Mouse (Mus musculus): ENCODE results near the gene Gm20388. TPM values are rescaled to one million over a fixed set of nuclear protein-coding genes. Genes with fewer than 3 reads are reported as not detected.

Gene Gm20388
- polyA plus RNA-seq, 1 experiment = 49.7 TPM

DNA sequence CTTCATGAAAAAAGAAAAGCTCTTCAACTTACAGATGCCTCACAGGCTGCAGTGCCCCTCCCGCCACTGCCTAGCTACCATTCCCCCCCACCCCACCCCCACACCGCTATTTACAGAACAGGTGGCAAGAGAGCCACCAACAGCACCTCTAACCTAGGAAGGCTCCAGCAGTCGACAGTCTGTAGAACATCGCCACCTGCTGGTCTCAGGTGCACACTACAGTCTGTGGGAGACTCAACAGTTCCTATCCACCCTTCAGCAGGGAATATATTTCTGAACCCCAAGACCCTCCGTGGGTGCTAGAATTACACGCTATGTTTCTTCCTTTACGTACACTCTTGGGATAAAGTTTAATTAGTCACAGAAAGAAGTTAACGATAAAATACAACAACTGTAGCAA, 4457.6 kb downstream of the Gm20388 start:
- H3K36me3 ChIP-seq (ENCODE audit: control insufficient read depth, insufficient read depth, low read length) = no peaks in the 10 kb centered on the region
- H3K4me1 ChIP-seq (ENCODE audit: control insufficient read depth, insufficient read depth, low read length) = no peaks in the 10 kb centered on the region
- TF ChIP-seq CTCF (conservative IDR thresholded peaks at IDR 0.05; ENCODE audit: insufficient read depth, insufficient read length, low read depth, low read length) = peak; percentile 93
- no peak for TF ChIP-seq POLR2A (IDR thresholded peaks at IDR 0.05; ENCODE audit: low read depth, low read length)
- 14% methylated on average over 8 of the region's 8 CpGs for WGBS
- H3K27me3 ChIP-seq (replicated peaks; ENCODE audit: control insufficient read depth, insufficient read depth, low read length) = no peaks in the 10 kb centered on the region
- DNase-seq = peak; percentile 67
- H3K27ac ChIP-seq (ENCODE audit: insufficient read depth, low read depth, low read length) = no peak overlapping the region
- H3K4me3 ChIP-seq (ENCODE audit: insufficient read depth, low read depth, low read length) = no peak overlapping the region

DNA sequence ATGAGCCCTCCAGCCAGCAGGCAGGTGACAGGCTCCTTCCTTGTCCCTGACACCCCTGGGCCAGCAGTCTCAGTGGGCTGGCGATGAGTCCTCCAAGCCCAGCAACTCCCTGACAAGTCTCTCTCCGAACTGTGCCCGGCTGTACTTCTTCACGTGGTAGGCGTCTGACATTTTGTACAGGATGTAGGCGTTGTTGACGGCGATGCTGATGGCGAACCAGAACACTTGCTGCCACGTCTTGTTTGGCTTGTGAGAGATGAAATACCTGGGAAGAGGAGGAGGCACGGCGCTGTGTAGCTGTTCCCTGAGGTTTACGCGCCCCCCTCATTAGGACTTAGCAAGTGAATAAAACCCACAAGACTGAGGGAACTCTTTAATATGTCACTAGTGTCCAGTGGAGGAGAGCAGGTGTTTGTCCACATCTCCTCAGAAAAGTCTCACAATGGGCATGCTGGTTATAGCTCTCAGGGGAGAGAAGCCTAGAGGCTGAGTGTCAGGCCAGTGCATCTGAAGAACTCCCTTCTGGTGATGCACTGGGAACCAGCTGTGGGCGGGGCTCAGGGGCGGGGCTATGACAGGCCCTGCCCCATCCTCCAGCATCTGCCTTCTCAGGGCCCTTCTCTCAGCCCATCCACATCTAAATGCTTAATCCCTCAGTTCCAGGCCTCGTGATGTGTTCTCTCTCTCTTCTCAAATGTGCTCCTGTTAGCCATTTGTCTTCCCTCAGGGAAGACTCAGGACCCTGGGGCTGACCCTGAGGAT, 4460.0 kb downstream of the Gm20388 start:
- Histone ChIP-seq H3K4me1 (ENCODE audit: control insufficient read depth, insufficient read depth, low read length) (no peaks in the 10 kb centered on the region), H3K27me3 (replicated peaks; ENCODE audit: control insufficient read depth, insufficient read depth, low read length) (no peaks in the 10 kb centered on the region), H3K4me3 (ENCODE audit: insufficient read depth, low read depth, low read length) (no peak overlapping the region), H3K27ac (ENCODE audit: insufficient read depth, low read depth, low read length) (no peak overlapping the region), H3K36me3 (ENCODE audit: control insufficient read depth, insufficient read depth, low read length) (no peaks in the 10 kb centered on the region)
- 79% methylated on average over 17 of the region's 17 CpGs for WGBS
- TF ChIP-seq POLR2A (IDR thresholded peaks at IDR 0.05; ENCODE audit: low read depth, low read length) (no peak), CTCF (conservative IDR thresholded peaks at IDR 0.05; ENCODE audit: insufficient read depth, insufficient read length, low read depth, low read length) (no peak)
- no peak for DNase-seq

DNA sequence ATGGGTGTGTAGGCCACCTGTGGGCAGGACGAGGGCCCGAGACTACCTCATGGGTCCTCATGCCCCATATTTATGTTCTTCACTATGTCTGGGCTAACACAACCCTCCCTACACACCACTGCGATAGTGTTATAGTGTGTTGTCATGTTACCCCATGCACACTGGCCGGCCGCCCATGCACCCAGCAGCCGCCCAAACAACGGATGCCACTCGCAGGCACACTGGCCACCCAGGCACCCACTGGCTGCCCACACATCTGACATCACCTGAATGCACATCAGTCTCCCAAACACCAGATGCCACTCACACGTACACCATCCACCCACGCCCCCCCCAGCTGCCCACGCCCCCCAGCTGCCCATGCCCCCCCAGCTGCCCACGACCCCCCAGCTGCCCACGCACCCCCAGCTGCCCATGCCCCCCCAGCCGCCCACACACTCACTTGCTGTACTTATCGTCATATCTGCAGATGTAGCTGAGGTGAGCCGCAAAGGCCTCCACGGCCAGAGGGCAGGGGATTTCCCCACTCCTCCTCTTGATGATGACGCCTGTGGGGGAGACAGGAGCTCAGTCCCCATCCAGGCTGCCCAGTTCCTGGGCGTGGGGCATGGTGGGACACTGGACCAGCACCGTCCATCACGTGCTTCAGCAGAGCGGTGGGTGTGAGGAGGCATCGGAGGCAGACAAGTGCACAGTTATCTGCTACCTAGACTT, 4460.9 kb downstream of the Gm20388 start:
- TF ChIP-seq CTCF (conservative IDR thresholded peaks at IDR 0.05; ENCODE audit: insufficient read depth, insufficient read length, low read depth, low read length) (no peak), POLR2A (IDR thresholded peaks at IDR 0.05; ENCODE audit: low read depth, low read length) (no peak)
- no peak for DNase-seq
- Histone ChIP-seq H3K4me1 (ENCODE audit: control insufficient read depth, insufficient read depth, low read length) (no peaks in the 10 kb centered on the region), H3K27me3 (replicated peaks; ENCODE audit: control insufficient read depth, insufficient read depth, low read length) (no peaks in the 10 kb centered on the region), H3K36me3 (ENCODE audit: control insufficient read depth, insufficient read depth, low read length) (no peaks in the 10 kb centered on the region), H3K27ac (ENCODE audit: insufficient read depth, low read depth, low read length) (no peak overlapping the region), H3K4me3 (ENCODE audit: insufficient read depth, low read depth, low read length) (no peak overlapping the region)
- WGBS = 81% methylated on average over 23 of the region's 23 CpGs

DNA sequence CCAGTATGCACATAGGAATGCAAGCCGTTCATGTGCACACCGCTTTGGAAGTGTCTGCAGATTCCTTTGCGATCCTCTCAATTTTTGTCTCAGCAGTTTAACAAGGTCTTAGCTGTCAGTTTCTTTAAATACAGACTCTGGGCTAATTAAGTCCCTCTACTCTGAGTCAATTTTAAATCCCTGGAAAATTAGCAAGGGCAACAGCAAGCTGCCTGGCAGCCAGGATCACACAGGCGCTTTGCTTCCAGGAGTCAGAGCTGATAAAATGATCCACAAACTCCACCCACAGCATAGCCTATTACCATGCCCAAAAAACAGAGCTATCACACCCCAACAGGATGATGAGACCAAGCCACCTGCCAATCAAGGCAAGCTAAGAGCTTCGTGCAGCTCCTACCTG, 4463.1 kb downstream of the Gm20388 start:
- Histone ChIP-seq H3K4me3 (ENCODE audit: insufficient read depth, low read depth, low read length) (no peak overlapping the region), H3K27me3 (replicated peaks; ENCODE audit: control insufficient read depth, insufficient read depth, low read length) (no peaks in the 10 kb centered on the region), H3K4me1 (ENCODE audit: control insufficient read depth, insufficient read depth, low read length) (no peaks in the 10 kb centered on the region), H3K27ac (ENCODE audit: insufficient read depth, low read depth, low read length) (no peak overlapping the region), H3K36me3 (ENCODE audit: control insufficient read depth, insufficient read depth, low read length) (no peaks in the 10 kb centered on the region)
- TF ChIP-seq POLR2A (IDR thresholded peaks at IDR 0.05; ENCODE audit: low read depth, low read length) (no peak), CTCF (conservative IDR thresholded peaks at IDR 0.05; ENCODE audit: insufficient read depth, insufficient read length, low read depth, low read length) (no peak)
- WGBS = 89% methylated on average over 5 of the region's 5 CpGs
- DNase-seq = no peak

DNA sequence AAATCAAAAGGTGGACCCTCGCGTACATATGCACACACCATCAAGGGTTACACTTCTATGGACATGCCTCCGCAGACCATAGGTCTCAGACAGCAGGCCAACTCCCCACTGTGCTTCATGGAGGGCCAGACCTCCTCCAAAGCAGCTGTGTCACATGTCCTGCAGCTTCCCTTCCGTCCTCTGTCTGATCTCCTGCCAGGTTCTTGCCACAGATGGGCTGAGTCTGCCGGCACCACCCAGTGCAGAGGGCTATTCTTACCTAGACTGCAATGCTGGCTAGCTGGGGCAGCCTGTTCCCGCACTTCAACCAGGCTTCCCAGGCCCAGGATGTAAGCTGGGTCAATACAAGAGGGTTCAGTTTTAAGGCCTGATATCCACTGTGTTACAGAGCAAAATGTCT, 4464.5 kb downstream of the Gm20388 start:
- no peaks in the 10 kb centered on the region for H3K4me1 ChIP-seq (ENCODE audit: control insufficient read depth, insufficient read depth, low read length)
- TF ChIP-seq CTCF (conservative IDR thresholded peaks at IDR 0.05; ENCODE audit: insufficient read depth, insufficient read length, low read depth, low read length) = no peak
- no peak for TF ChIP-seq POLR2A (IDR thresholded peaks at IDR 0.05; ENCODE audit: low read depth, low read length)
- 61% methylated on average over 6 of the region's 6 CpGs for WGBS
- no peak overlapping the region for H3K4me3 ChIP-seq (ENCODE audit: insufficient read depth, low read depth, low read length)
- DNase-seq = no peak
- no peaks in the 10 kb centered on the region for H3K36me3 ChIP-seq (ENCODE audit: control insufficient read depth, insufficient read depth, low read length)
- no peak overlapping the region for H3K27ac ChIP-seq (ENCODE audit: insufficient read depth, low read depth, low read length)
- H3K27me3 ChIP-seq (replicated peaks; ENCODE audit: control insufficient read depth, insufficient read depth, low read length) = no peaks in the 10 kb centered on the region

DNA sequence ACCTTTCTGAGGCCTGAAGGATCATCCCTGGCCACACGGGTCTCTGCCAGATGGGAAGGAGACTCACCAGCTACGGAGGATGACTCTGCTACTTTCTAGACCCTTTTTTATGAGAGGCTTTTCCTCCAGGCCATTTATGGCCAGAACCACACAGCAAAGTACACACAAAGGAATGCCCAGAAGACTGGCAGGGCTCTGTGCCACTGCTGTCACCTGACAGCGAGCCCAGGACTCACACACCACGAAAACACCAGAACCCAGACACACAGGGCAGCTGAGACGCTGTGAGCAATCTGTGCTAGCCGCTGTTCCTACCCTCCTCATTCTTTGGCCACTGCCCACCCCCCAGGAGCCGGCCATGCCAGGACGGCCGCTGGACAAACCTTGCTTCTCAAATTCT, 4465.1 kb downstream of the Gm20388 start:
- no peaks in the 10 kb centered on the region for H3K36me3 ChIP-seq (ENCODE audit: control insufficient read depth, insufficient read depth, low read length)
- no peak overlapping the region for H3K4me3 ChIP-seq (ENCODE audit: insufficient read depth, low read depth, low read length)
- DNase-seq = no peak
- no peaks in the 10 kb centered on the region for H3K27me3 ChIP-seq (replicated peaks; ENCODE audit: control insufficient read depth, insufficient read depth, low read length)
- WGBS = 75% methylated on average over 9 of the region's 9 CpGs
- no peaks in the 10 kb centered on the region for H3K4me1 ChIP-seq (ENCODE audit: control insufficient read depth, insufficient read depth, low read length)
- TF ChIP-seq CTCF (conservative IDR thresholded peaks at IDR 0.05; ENCODE audit: insufficient read depth, insufficient read length, low read depth, low read length) (no peak), POLR2A (IDR thresholded peaks at IDR 0.05; ENCODE audit: low read depth, low read length) (no peak)
- H3K27ac ChIP-seq (ENCODE audit: insufficient read depth, low read depth, low read length) = no peak overlapping the region

DNA sequence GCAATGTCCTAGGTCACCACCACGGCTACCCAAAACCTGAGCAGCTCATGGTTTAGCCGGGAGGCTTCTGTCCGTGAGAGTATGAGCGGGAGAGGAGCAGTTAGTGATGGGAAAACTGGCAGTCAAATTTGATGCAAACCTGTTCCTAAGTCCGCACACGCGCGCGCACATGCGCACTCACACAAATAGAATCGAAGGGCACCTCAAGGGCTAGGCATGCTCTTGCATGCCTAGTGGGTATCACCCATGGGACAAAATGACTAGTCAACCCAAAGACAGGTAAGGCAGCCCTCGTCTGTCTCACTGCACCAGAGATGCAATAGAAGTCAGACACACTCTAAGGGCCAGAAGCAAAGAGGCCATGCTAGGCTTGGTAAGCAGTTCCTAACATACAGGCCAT, 4465.8 kb downstream of the Gm20388 start:
- 92% methylated on average over 12 of the region's 12 CpGs for WGBS
- no peak for DNase-seq
- no peak for TF ChIP-seq CTCF (conservative IDR thresholded peaks at IDR 0.05; ENCODE audit: insufficient read depth, insufficient read length, low read depth, low read length)
- TF ChIP-seq POLR2A (IDR thresholded peaks at IDR 0.05; ENCODE audit: low read depth, low read length) = no peak
- Histone ChIP-seq H3K36me3 (ENCODE audit: control insufficient read depth, insufficient read depth, low read length) (no peaks in the 10 kb centered on the region), H3K4me3 (ENCODE audit: insufficient read depth, low read depth, low read length) (no peak overlapping the region), H3K4me1 (ENCODE audit: control insufficient read depth, insufficient read depth, low read length) (no peaks in the 10 kb centered on the region), H3K27ac (ENCODE audit: insufficient read depth, low read depth, low read length) (no peak overlapping the region), H3K27me3 (replicated peaks; ENCODE audit: control insufficient read depth, insufficient read depth, low read length) (no peaks in the 10 kb centered on the region)

All from kidney, adult 2 months (tissue).